Mouse (Mus musculus): ENCODE measurements at regions not wholly inside any gene's neighbourhood (a gene's known extent, or its start where the extent isn't known, plus 50 kb on each side); places are given as distances from the start of the nearest gene placed in this dataset.

- no peak for TF ChIP-seq CTCF (IDR thresholded peaks at IDR 0.05; ENCODE audit: insufficient read depth, low read length)
- no peak for TF ChIP-seq POLR2A (IDR thresholded peaks at IDR 0.05; ENCODE audit: borderline replicate concordance, extremely low read depth, low read depth, low read length)
- no peak for DNase-seq
- H3K4me1 ChIP-seq (ENCODE audit: control insufficient read depth, insufficient read depth, low read length) = no peaks in the 10 kb centered on the region; the same call in 1 of the 2 replicates
- WGBS = 24% methylated on average over 2 of the region's 2 CpGs
- no peak overlapping the region for H3K4me3 ChIP-seq (replicated peaks; ENCODE audit: extremely low read depth, low read depth, low read length)
Observed at GRCm38 (mm10) chr1:137692525-137692924, 483.0 kb downstream of the Ptprc start.

GRCm38 (mm10) chr1:137690860-137691595, 484.5 kb downstream of the Ptprc start:
- no peak for DNase-seq
- TF ChIP-seq POLR2A (IDR thresholded peaks at IDR 0.05; ENCODE audit: borderline replicate concordance, extremely low read depth, low read depth, low read length) (no peak), CTCF (IDR thresholded peaks at IDR 0.05; ENCODE audit: insufficient read depth, low read length) (no peak)
- 91% methylated on average over 9 of the region's 9 CpGs for WGBS
- no peak overlapping the region for H3K4me3 ChIP-seq (replicated peaks; ENCODE audit: extremely low read depth, low read depth, low read length)
- no peaks in the 10 kb centered on the region; the same call in 1 of the 2 replicates for H3K4me1 ChIP-seq (ENCODE audit: control insufficient read depth, insufficient read depth, low read length)

GRCm38 (mm10) chr1:137670650-137671049, 504.9 kb downstream of the Ptprc start:
- 77% methylated on average over 5 of the region's 5 CpGs for WGBS
- no peak for DNase-seq
- no peak overlapping the region for H3K4me3 ChIP-seq (replicated peaks; ENCODE audit: extremely low read depth, low read depth, low read length)
- no peaks in the 10 kb centered on the region for H3K4me1 ChIP-seq (ENCODE audit: control insufficient read depth, insufficient read depth, low read length)
- no peak for TF ChIP-seq CTCF (IDR thresholded peaks at IDR 0.05; ENCODE audit: insufficient read depth, low read length)
- TF ChIP-seq POLR2A (IDR thresholded peaks at IDR 0.05; ENCODE audit: borderline replicate concordance, extremely low read depth, low read depth, low read length) = no peak

GRCm38 (mm10) chr1:137669849-137670248, 505.7 kb downstream of the Ptprc start:
- H3K4me1 ChIP-seq (ENCODE audit: control insufficient read depth, insufficient read depth, low read length) = no peaks in the 10 kb centered on the region
- no peak for DNase-seq
- TF ChIP-seq POLR2A (IDR thresholded peaks at IDR 0.05; ENCODE audit: borderline replicate concordance, extremely low read depth, low read depth, low read length) (no peak), CTCF (IDR thresholded peaks at IDR 0.05; ENCODE audit: insufficient read depth, low read length) (no peak)
- no peak overlapping the region for H3K4me3 ChIP-seq (replicated peaks; ENCODE audit: extremely low read depth, low read depth, low read length)
- 72% methylated on average over 3 of the region's 3 CpGs for WGBS

- DNase-seq = no peak
- H3K4me3 ChIP-seq (replicated peaks; ENCODE audit: extremely low read depth, low read depth, low read length) = no peak overlapping the region
- TF ChIP-seq CTCF (IDR thresholded peaks at IDR 0.05; ENCODE audit: insufficient read depth, low read length) (no peak), POLR2A (IDR thresholded peaks at IDR 0.05; ENCODE audit: borderline replicate concordance, extremely low read depth, low read depth, low read length) (no peak)
- no peaks in the 10 kb centered on the region for H3K4me1 ChIP-seq (ENCODE audit: control insufficient read depth, insufficient read depth, low read length)
- WGBS = 94% methylated on average over 1 of the region's 1 CpGs
Observed at GRCm38 (mm10) chr1:137658141-137658540, 517.4 kb downstream of the Ptprc start.

- Histone ChIP-seq H3K4me3 (replicated peaks; ENCODE audit: extremely low read depth, low read depth, low read length) (no peak overlapping the region), H3K4me1 (ENCODE audit: control insufficient read depth, insufficient read depth, low read length) (no peaks in the 10 kb centered on the region)
- peak; percentile 17 for DNase-seq
- 28% methylated on average over 6 of the region's 6 CpGs for WGBS
- TF ChIP-seq POLR2A (IDR thresholded peaks at IDR 0.05; ENCODE audit: borderline replicate concordance, extremely low read depth, low read depth, low read length) (no peak), CTCF (IDR thresholded peaks at IDR 0.05; ENCODE audit: insufficient read depth, low read length) (no peak)
Observed at GRCm38 (mm10) chr1:137656900-137657458, 518.5 kb downstream of the Ptprc start.

GRCm38 (mm10) chr1:137654171-137654570, 521.3 kb downstream of the Ptprc start:
- TF ChIP-seq POLR2A (IDR thresholded peaks at IDR 0.05; ENCODE audit: borderline replicate concordance, extremely low read depth, low read depth, low read length) (no peak), CTCF (IDR thresholded peaks at IDR 0.05; ENCODE audit: insufficient read depth, low read length) (no peak)
- Histone ChIP-seq H3K4me1 (ENCODE audit: control insufficient read depth, insufficient read depth, low read length) (no peaks in the 10 kb centered on the region), H3K4me3 (replicated peaks; ENCODE audit: extremely low read depth, low read depth, low read length) (no peak overlapping the region)
- no peak for DNase-seq
- WGBS = 40% methylated on average over 4 of the region's 4 CpGs

- DNase-seq = no peak
Observed at GRCm38 (mm10) chr1:137653495-137653894, 522.0 kb downstream of the Ptprc start.

GRCm38 (mm10) chr1:137650629-137651028, 524.9 kb downstream of the Ptprc start:
- 60% methylated on average over 3 of the region's 3 CpGs for WGBS
- no peak for DNase-seq
- no peaks in the 10 kb centered on the region for H3K4me1 ChIP-seq (ENCODE audit: control insufficient read depth, insufficient read depth, low read length)
- no peak overlapping the region for H3K4me3 ChIP-seq (replicated peaks; ENCODE audit: extremely low read depth, low read depth, low read length)
- TF ChIP-seq POLR2A (IDR thresholded peaks at IDR 0.05; ENCODE audit: borderline replicate concordance, extremely low read depth, low read depth, low read length) (no peak), CTCF (IDR thresholded peaks at IDR 0.05; ENCODE audit: insufficient read depth, low read length) (no peak)

More at GRCm38 (mm10) chr1:137653495-137653894, 522.0 kb downstream of the Ptprc start:
- Histone ChIP-seq H3K4me1 (ENCODE audit: control insufficient read depth, insufficient read depth, low read length) (no peaks in the 10 kb centered on the region), H3K4me3 (replicated peaks; ENCODE audit: extremely low read depth, low read depth, low read length) (no peak overlapping the region)
- WGBS = 43% methylated on average over 5 of the region's 5 CpGs
- TF ChIP-seq CTCF (IDR thresholded peaks at IDR 0.05; ENCODE audit: insufficient read depth, low read length) (no peak), POLR2A (IDR thresholded peaks at IDR 0.05; ENCODE audit: borderline replicate concordance, extremely low read depth, low read depth, low read length) (no peak)

GRCm38 (mm10) chr1:137650082-137650481, 525.4 kb downstream of the Ptprc start:
- DNase-seq = no peak
- Histone ChIP-seq H3K4me3 (replicated peaks; ENCODE audit: extremely low read depth, low read depth, low read length) (no peak overlapping the region), H3K4me1 (ENCODE audit: control insufficient read depth, insufficient read depth, low read length) (no peaks in the 10 kb centered on the region)
- 12% methylated on average over 2 of the region's 2 CpGs for WGBS
- TF ChIP-seq POLR2A (IDR thresholded peaks at IDR 0.05; ENCODE audit: borderline replicate concordance, extremely low read depth, low read depth, low read length) = no peak
- no peak for TF ChIP-seq CTCF (IDR thresholded peaks at IDR 0.05; ENCODE audit: insufficient read depth, low read length)

Measured in lung, adult 2 months (tissue).